23 mouse cellular contexts compared by ENCODE assay signal in the genomic region with DNA sequence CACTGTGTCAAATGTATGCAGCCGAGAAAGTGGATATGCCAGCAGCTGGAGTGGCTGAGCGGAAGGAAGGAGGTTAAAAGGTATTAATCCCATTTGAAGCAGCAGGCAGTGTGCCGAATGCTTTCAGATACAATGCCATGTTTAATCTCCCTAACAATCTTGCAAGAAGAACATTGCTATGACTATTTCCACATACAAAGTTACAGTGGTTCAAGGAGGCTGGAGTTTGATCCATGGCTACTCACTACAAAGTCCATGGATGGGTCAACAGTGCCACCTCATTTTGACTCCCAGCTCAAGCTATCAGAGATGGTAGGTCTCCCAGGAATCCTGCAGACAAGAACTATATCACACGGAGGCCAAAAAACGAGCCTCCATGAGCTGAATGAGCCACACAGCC.
DNase-seq lines count a peak whose midpoint lies in the region; ATAC-seq and TF ChIP-seq lines count a peak whose summit lies in the region.
"Had no signal": no experiment of that assay in that cellular context is flagged by ENCODE, and none has a peak within 500 bp of the region (broad histone marks: within the 10 kb centered on the region; RNA-seq: fewer than 3 reads in every experiment).

No protein-coding gene starts in this region.

- H3K9me3 ChIP-seq in embryonic facial prominence, embryonic 14.5 days (ENCODE audit: control insufficient read depth, low read length): peaks cover 5% of the 10 kb centered on the region; the same call in 1 of the 2 replicates
- H3K9me3 ChIP-seq in embryonic facial prominence, embryonic 10.5 days: peaks cover 6% of the 10 kb centered on the region; the same call in 1 of the 2 replicates
- no peaks in the 10 kb centered on the region for H3K9me3 ChIP-seq in heart, embryonic 15.5 days (replicated peaks)
- H3K9me3 ChIP-seq in midbrain, embryonic 14.5 days (ENCODE audit: control insufficient read depth, low read length): no peaks in the 10 kb centered on the region; the same call in none of the 2 replicates
- H3K9me3 ChIP-seq: hindbrain, embryonic 15.5 days had no signal

- peak; percentile 51 for DNase-seq in embryonic facial prominence, embryonic 14.5 days (ENCODE audit: low spot score)
- no peak for DNase-seq in embryonic facial prominence, embryonic 10.5 days (ENCODE audit: low spot score)
- no peak for DNase-seq in heart, adult 2 months
- DNase-seq in liver, adult 2 months (ENCODE audit: extremely low read depth, low read depth, low spot score): peak; percentile 94
- DNase-seq in liver: no peak
- DNase-seq in midbrain, embryonic 14.5 days: no peak
- DNase-seq: adrenal gland, adult 8-10 months; cerebellum, adult 11-12 months; cerebellum, postnatal 14 days; gastrocnemius, postnatal 36 days; kidney, adult 18-20 months; kidney, postnatal 4 days; lung, postnatal 10 days; thymus, adult 18-20 months; thymus, postnatal 36 days had no signal

- no peaks in the 10 kb centered on the region for H3K79me2 ChIP-seq in heart, adult 2 months (replicated peaks; ENCODE audit: control insufficient read depth, insufficient read depth, low read length)
- H3K79me2 ChIP-seq in liver, adult 2 months (ENCODE audit: control insufficient read depth, insufficient read depth, low read length): no peaks in the 10 kb centered on the region

- no peak for TF ChIP-seq CTCF in heart, adult 2 months (IDR thresholded peaks at IDR 0.05)
- TF ChIP-seq CTCF in liver, adult 2 months (IDR thresholded peaks at IDR 0.05; ENCODE audit: low read depth, low read length): no peak

- H3K36me3 ChIP-seq in embryonic facial prominence, embryonic 14.5 days (ENCODE audit: control insufficient read depth, insufficient read depth, low read length): no peaks in the 10 kb centered on the region
- H3K36me3 ChIP-seq in embryonic facial prominence, embryonic 10.5 days (replicated peaks): no peaks in the 10 kb centered on the region
- no peaks in the 10 kb centered on the region for H3K36me3 ChIP-seq in heart, embryonic 15.5 days
- H3K36me3 ChIP-seq in heart, adult 2 months (ENCODE audit: control insufficient read depth, insufficient read depth, low read length): no peaks in the 10 kb centered on the region
- no peaks in the 10 kb centered on the region for H3K36me3 ChIP-seq in liver, adult 2 months (ENCODE audit: control insufficient read depth, insufficient read depth, low read length)
- no peaks in the 10 kb centered on the region for H3K36me3 ChIP-seq in midbrain, embryonic 14.5 days (ENCODE audit: control insufficient read depth, insufficient read depth, low read length)
- H3K36me3 ChIP-seq: embryonic facial prominence, embryonic 12.5 days; forebrain, embryonic 12.5 days; hindbrain, embryonic 15.5 days; limb, embryonic 13.5 days; midbrain, embryonic 10.5 days had no signal

- WGBS in embryonic facial prominence, embryonic 14.5 days: 68% methylated on average over 5 of the region's 5 CpGs
- WGBS in embryonic facial prominence, embryonic 10.5 days: 82% methylated on average over 5 of the region's 5 CpGs
- 69% methylated on average over 5 of the region's 5 CpGs for WGBS in heart, embryonic 15.5 days
- WGBS in heart, adult 2 months: 73% methylated on average over 5 of the region's 5 CpGs
- 25% methylated on average over 5 of the region's 5 CpGs for WGBS in liver, adult 2 months
- WGBS in midbrain, embryonic 14.5 days: 44% methylated on average over 5 of the region's 5 CpGs

- TF ChIP-seq POLR2A in heart, adult 2 months (IDR thresholded peaks at IDR 0.05; ENCODE audit: insufficient read depth, low read depth, low read length): no peak
- TF ChIP-seq POLR2A in liver, adult 2 months (IDR thresholded peaks at IDR 0.05; ENCODE audit: extremely low read depth, insufficient read depth, low read length): no peak

- no peaks in the 10 kb centered on the region for H3K4me1 ChIP-seq in embryonic facial prominence, embryonic 14.5 days (ENCODE audit: control insufficient read depth, insufficient read depth, low read length)
- H3K4me1 ChIP-seq in embryonic facial prominence, embryonic 10.5 days: peaks cover 12% of the 10 kb centered on the region
- H3K4me1 ChIP-seq in heart, embryonic 15.5 days (replicated peaks): peaks cover 14% of the 10 kb centered on the region
- no peaks in the 10 kb centered on the region; the same call in 1 of the 2 replicates for H3K4me1 ChIP-seq in heart, adult 2 months (ENCODE audit: control insufficient read depth, insufficient read depth, low read length)
- H3K4me1 ChIP-seq in liver, adult 2 months (ENCODE audit: control insufficient read depth, insufficient read depth, low read length): peaks cover 7% of the 10 kb centered on the region
- no peaks in the 10 kb centered on the region for H3K4me1 ChIP-seq in midbrain, embryonic 14.5 days (ENCODE audit: control insufficient read depth, insufficient read depth, low read length)
- H3K4me1 ChIP-seq: embryonic facial prominence, embryonic 12.5 days; forebrain, embryonic 12.5 days; hindbrain, embryonic 15.5 days; limb, embryonic 13.5 days had no signal

- no peak for ATAC-seq in embryonic facial prominence, embryonic 14.5 days (ENCODE audit: low read depth)
- ATAC-seq in heart, embryonic 15.5 days (replicated peaks; ENCODE audit: insufficient number of reproducible peaks, insufficient read depth, low FRiP score, low read depth): no peak
- no peak for ATAC-seq in midbrain, embryonic 14.5 days (ENCODE audit: low FRiP score, low TSS enrichment)
- ATAC-seq: activated CD4-positive, CD25-positive, alpha-beta regulatory T cell, adult 4 months had no signal

- intact Hi-C loops in heart, adult 2 months (cut with DNase I): no loop called here

- H3K27me3 ChIP-seq in embryonic facial prominence, embryonic 14.5 days (replicated peaks; ENCODE audit: control insufficient read depth, insufficient read depth, low read length): no peaks in the 10 kb centered on the region
- no peaks in the 10 kb centered on the region for H3K27me3 ChIP-seq in embryonic facial prominence, embryonic 10.5 days (replicated peaks; ENCODE audit: low read depth, poor library complexity, severe bottlenecking)
- H3K27me3 ChIP-seq in heart, embryonic 15.5 days: no peaks in the 10 kb centered on the region
- no peaks in the 10 kb centered on the region for H3K27me3 ChIP-seq in heart, adult 2 months (ENCODE audit: control insufficient read depth, insufficient read depth, low read length)
- no peaks in the 10 kb centered on the region for H3K27me3 ChIP-seq in liver, adult 2 months (ENCODE audit: control insufficient read depth, insufficient read depth, low read length)
- no peaks in the 10 kb centered on the region for H3K27me3 ChIP-seq in midbrain, embryonic 14.5 days (ENCODE audit: control insufficient read depth, insufficient read depth, low read length)
- H3K27me3 ChIP-seq: embryonic facial prominence, embryonic 12.5 days; forebrain, embryonic 12.5 days; hindbrain, embryonic 15.5 days; limb, embryonic 13.5 days had no signal

- no peak overlapping the region for H3K9ac ChIP-seq in embryonic facial prominence, embryonic 14.5 days (ENCODE audit: low read depth, low read length)
- H3K9ac ChIP-seq in heart, embryonic 15.5 days: no peak overlapping the region
- no peak overlapping the region for H3K9ac ChIP-seq in heart, adult 2 months (ENCODE audit: low read depth, low read length)
- H3K9ac ChIP-seq in liver, adult 2 months (ENCODE audit: low read depth, low read length): peak overlapping the region; percentile 75
- H3K9ac ChIP-seq in midbrain, embryonic 14.5 days (replicated peaks; ENCODE audit: low read length): no peak overlapping the region
- H3K9ac ChIP-seq: embryonic facial prominence, embryonic 12.5 days; forebrain, embryonic 12.5 days; hindbrain, embryonic 15.5 days; limb, embryonic 13.5 days had no signal

- no peak for TF ChIP-seq EP300 in heart, adult 2 months (IDR thresholded peaks at IDR 0.05; ENCODE audit: insufficient read depth, low read depth, low read length)

- H3K4me3 ChIP-seq in embryonic facial prominence, embryonic 14.5 days (ENCODE audit: low read depth, low read length): no peak overlapping the region
- H3K4me3 ChIP-seq in embryonic facial prominence, embryonic 10.5 days: no peak overlapping the region
- H3K4me3 ChIP-seq in heart, embryonic 15.5 days: no peak overlapping the region
- H3K4me3 ChIP-seq in heart, adult 2 months: no peak overlapping the region
- H3K4me3 ChIP-seq in liver, adult 2 months (ENCODE audit: insufficient read depth, low read depth, low read length): no peak overlapping the region; the same call in 1 of the 2 replicates
- H3K4me3 ChIP-seq in midbrain, embryonic 14.5 days (replicated peaks; ENCODE audit: low read depth, low read length): no peak overlapping the region
- H3K4me3 ChIP-seq: embryonic facial prominence, embryonic 12.5 days; erythroblast, embryonic 14.5 days; forebrain, embryonic 12.5 days; hindbrain, embryonic 15.5 days; limb, embryonic 13.5 days; midbrain, embryonic 10.5 days had no signal

- no peak overlapping the region for H3K27ac ChIP-seq in embryonic facial prominence, embryonic 14.5 days (replicated peaks; ENCODE audit: low read depth, low read length)
- H3K27ac ChIP-seq in embryonic facial prominence, embryonic 10.5 days (replicated peaks): no peak overlapping the region
- peak overlapping the region; percentile 62 for H3K27ac ChIP-seq in heart, embryonic 15.5 days
- no peak overlapping the region for H3K27ac ChIP-seq in heart, adult 2 months
- peak overlapping the region; percentile 98 for H3K27ac ChIP-seq in liver, adult 2 months (replicated peaks; ENCODE audit: insufficient read depth, low read depth, low read length)
- H3K27ac ChIP-seq in midbrain, embryonic 14.5 days (replicated peaks; ENCODE audit: low read depth, low read length): no peak overlapping the region
- H3K27ac ChIP-seq: embryonic facial prominence, embryonic 12.5 days; forebrain, embryonic 12.5 days; hindbrain, embryonic 15.5 days; limb, embryonic 13.5 days; midbrain, embryonic 10.5 days had no signal

- H3K4me2 ChIP-seq in embryonic facial prominence, embryonic 14.5 days (ENCODE audit: low read depth, low read length): no peak overlapping the region
- no peak overlapping the region for H3K4me2 ChIP-seq in heart, embryonic 15.5 days
- no peak overlapping the region for H3K4me2 ChIP-seq in midbrain, embryonic 14.5 days (ENCODE audit: low read length)
- H3K4me2 ChIP-seq: embryonic facial prominence, embryonic 12.5 days; forebrain, embryonic 12.5 days; hindbrain, embryonic 15.5 days; limb, embryonic 13.5 days had no signal

Comparison
In these comparisons a context has a peak if more than half of its experiments do, and no peak if none do; other contexts are left out.
1. DNase-seq: peak in embryonic facial prominence, embryonic 14.5 days (single experiment) and liver, adult 2 months (single experiment); none in embryonic facial prominence, embryonic 10.5 days (single experiment), heart, adult 2 months (0 of 2), liver (single experiment) and midbrain, embryonic 14.5 days (single experiment).
2. H3K27ac ChIP-seq: peak in heart, embryonic 15.5 days (single experiment) and liver, adult 2 months (single experiment); none in embryonic facial prominence, embryonic 14.5 days (single experiment), embryonic facial prominence, embryonic 10.5 days (single experiment), heart, adult 2 months (single experiment) and midbrain, embryonic 14.5 days (single experiment).